Mouse (Mus musculus): ENCODE measurements around the gene Dapk1. TPM values are rescaled to one million over a fixed set of nuclear protein-coding genes. Genes with fewer than 3 reads are reported as not detected.

Dapk1 gene
- total and polyA plus RNA-seq, 2 experiments from 2014 or later = 6.1 to 17.3 TPM

DNA sequence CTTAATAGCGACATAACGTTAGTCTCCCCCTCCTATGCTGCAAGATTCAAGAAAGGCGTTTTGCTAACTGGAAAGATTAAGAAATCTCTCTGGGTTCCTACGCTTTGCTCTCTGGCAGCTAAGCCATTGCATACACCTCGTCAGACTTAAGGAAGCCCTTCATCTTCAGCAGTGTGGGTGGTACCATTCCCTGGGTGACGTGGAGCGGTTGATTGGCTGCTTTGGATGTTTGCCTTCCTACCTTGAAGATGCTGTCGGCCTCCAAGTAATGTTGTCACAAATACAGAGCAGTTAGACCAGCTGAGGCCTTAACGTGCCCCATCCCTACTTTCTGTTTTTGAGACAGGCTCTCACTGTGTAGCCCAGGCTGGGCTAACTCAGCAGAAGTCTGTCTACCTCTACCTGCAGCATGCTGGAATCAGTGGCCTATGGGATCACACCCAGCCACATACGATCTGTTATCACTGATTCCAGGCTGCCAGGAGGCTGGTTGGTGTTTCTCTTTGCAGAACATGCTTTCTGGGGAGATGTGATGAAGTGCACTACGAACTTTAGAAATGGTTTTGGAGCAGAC is 37.8 kb downstream of the Dapk1 start:
- no peak overlapping the region for H3K4me2 ChIP-seq (ENCODE audit: low read depth, low read length)
- TF ChIP-seq CTCF (IDR thresholded peaks at IDR 0.05; ENCODE audit: low read depth) = no peak
- no peak for TF ChIP-seq EP300 (IDR thresholded peaks at IDR 0.05; ENCODE audit: low read depth)
- H3K27ac ChIP-seq (ENCODE audit: low read depth) = no peak overlapping the region
- no peak overlapping the region for H3K4me3 ChIP-seq (ENCODE audit: low read depth, low read length)
- DNase-seq (ENCODE audit: low spot score) (no peak), ATAC-seq (ENCODE audit: insufficient read depth, low read depth) (no peak)
- H3K4me1 ChIP-seq (ENCODE audit: control insufficient read depth, insufficient read depth) = peaks cover 19% of the 10 kb centered on the region
- no peaks in the 10 kb centered on the region for H3K36me3 ChIP-seq (replicated peaks; ENCODE audit: control insufficient read depth, insufficient read depth, low read length)
- 74% methylated on average over 11 of the region's 11 CpGs for WGBS
- no peaks in the 10 kb centered on the region for H3K27me3 ChIP-seq (ENCODE audit: control insufficient read depth, insufficient read depth, low read length)
- no peaks in the 10 kb centered on the region for H3K9me3 ChIP-seq (replicated peaks; ENCODE audit: control insufficient read depth, low read length)
- H3K9ac ChIP-seq (replicated peaks; ENCODE audit: low read depth, low read length) = no peak overlapping the region

DNA sequence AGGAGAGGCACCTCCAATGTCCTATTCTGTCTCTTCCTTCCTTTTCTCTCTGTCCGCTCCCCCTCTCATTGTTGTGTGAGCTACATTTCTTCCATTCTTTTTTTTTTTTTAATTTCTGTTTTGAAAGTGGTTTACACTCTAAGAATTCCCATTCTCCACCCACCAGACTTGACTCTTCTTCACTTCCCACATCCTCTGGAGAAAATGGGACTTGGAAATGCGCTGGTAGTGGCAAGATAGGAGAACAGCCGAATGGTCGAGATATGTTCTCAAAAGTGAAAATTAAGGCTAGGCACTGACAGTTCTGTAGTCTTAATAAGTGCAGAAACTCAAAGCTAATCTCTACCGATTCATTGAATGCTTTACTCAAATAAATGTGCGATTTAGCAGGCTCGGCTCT is 38.7 kb downstream of the Dapk1 start:
- Histone ChIP-seq H3K4me1 (ENCODE audit: control insufficient read depth, insufficient read depth) (peaks cover 12% of the 10 kb centered on the region), H3K9me3 (replicated peaks; ENCODE audit: control insufficient read depth, low read length) (no peaks in the 10 kb centered on the region), H3K4me2 (ENCODE audit: low read depth, low read length) (no peak overlapping the region), H3K27ac (ENCODE audit: low read depth) (no peak overlapping the region; the same call in 1 of the 2 replicates), H3K27me3 (ENCODE audit: control insufficient read depth, insufficient read depth, low read length) (no peaks in the 10 kb centered on the region), H3K9ac (replicated peaks; ENCODE audit: low read depth, low read length) (no peak overlapping the region), H3K4me3 (ENCODE audit: low read depth, low read length) (no peak overlapping the region), H3K36me3 (replicated peaks; ENCODE audit: control insufficient read depth, insufficient read depth, low read length) (no peaks in the 10 kb centered on the region)
- TF ChIP-seq CTCF (IDR thresholded peaks at IDR 0.05; ENCODE audit: low read depth) (no peak), EP300 (IDR thresholded peaks at IDR 0.05; ENCODE audit: low read depth) (no peak)
- ATAC-seq (ENCODE audit: insufficient read depth, low read depth) (no peak), DNase-seq (ENCODE audit: low spot score) (no peak)
- WGBS = 80% methylated on average over 7 of the region's 7 CpGs

DNA sequence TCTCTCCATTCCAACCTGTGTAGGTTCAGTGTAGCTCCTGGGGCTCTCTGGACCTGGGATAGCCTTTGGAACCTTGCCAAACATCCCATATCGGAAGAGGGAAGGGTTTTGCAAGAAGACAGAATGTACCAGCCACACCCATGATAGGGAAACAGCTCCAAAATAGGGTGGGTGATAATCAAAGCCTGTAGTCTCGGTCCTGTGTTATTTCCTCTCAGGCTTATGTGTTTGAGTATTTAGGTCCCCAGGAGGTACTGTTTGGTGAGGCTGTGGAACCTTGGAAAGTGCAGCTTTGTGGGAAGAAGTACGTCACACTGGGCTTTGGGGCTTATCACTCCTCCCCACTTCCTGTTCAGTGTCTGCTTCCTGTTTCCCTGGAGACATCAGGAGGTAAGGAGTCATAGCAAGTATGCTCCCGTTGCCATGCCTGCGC is 42.7 kb downstream of the Dapk1 start:
- Histone ChIP-seq H3K4me3 (ENCODE audit: low read depth, low read length) (no peak overlapping the region), H3K9ac (replicated peaks; ENCODE audit: low read depth, low read length) (no peak overlapping the region), H3K36me3 (replicated peaks; ENCODE audit: control insufficient read depth, insufficient read depth, low read length) (no peaks in the 10 kb centered on the region), H3K4me1 (ENCODE audit: control insufficient read depth, insufficient read depth) (0 out of 2 replicates have a peak, but pooled peaks cover 4% of the 10 kb centered on the region), H3K9me3 (replicated peaks; ENCODE audit: control insufficient read depth, low read length) (no peaks in the 10 kb centered on the region), H3K27ac (ENCODE audit: low read depth) (0 out of 2 replicates have a peak overlapping the region, but pooled peaks have one; percentile 0), H3K27me3 (ENCODE audit: control insufficient read depth, insufficient read depth, low read length) (no peaks in the 10 kb centered on the region), H3K4me2 (ENCODE audit: low read depth, low read length) (no peak overlapping the region)
- ATAC-seq (ENCODE audit: insufficient read depth, low read depth) (peak; percentile 72), DNase-seq (ENCODE audit: low spot score) (peak; percentile 51)
- 35% methylated on average over 5 of the region's 5 CpGs for WGBS
- TF ChIP-seq CTCF (IDR thresholded peaks at IDR 0.05; ENCODE audit: low read depth) (no peak), EP300 (IDR thresholded peaks at IDR 0.05; ENCODE audit: low read depth) (no peak)

DNA sequence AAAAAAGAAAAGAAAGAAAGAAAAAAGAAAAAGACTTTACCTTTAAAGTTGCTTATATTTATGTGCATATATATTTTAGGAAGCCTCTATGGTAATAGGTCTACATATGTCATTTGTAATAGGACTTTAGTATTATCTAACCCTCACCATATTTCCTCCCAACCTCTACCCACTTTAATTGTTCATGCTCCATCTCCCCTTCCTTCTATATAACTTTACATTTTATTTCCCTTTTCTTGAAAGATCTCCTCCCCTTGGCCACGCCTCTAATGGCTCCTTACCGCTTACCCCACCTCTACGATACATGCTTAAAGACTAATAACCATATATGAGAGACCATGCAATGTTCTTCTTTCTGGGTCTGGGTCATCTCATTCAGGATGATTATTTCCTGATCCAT is 45.0 kb downstream of the Dapk1 start:
- Histone ChIP-seq H3K27ac (ENCODE audit: low read depth) (no peak overlapping the region), H3K27me3 (ENCODE audit: control insufficient read depth, insufficient read depth, low read length) (no peaks in the 10 kb centered on the region), H3K4me3 (ENCODE audit: low read depth, low read length) (no peak overlapping the region), H3K4me2 (ENCODE audit: low read depth, low read length) (no peak overlapping the region), H3K4me1 (ENCODE audit: control insufficient read depth, insufficient read depth) (0 out of 2 replicates have a peak, but pooled peaks cover 4% of the 10 kb centered on the region), H3K9ac (replicated peaks; ENCODE audit: low read depth, low read length) (no peak overlapping the region), H3K9me3 (replicated peaks; ENCODE audit: control insufficient read depth, low read length) (no peaks in the 10 kb centered on the region), H3K36me3 (replicated peaks; ENCODE audit: control insufficient read depth, insufficient read depth, low read length) (no peaks in the 10 kb centered on the region)
- 89% methylated on average over 3 of the region's 3 CpGs for WGBS
- no peak for ATAC-seq (ENCODE audit: insufficient read depth, low read depth)
- TF ChIP-seq EP300 (IDR thresholded peaks at IDR 0.05; ENCODE audit: low read depth) (no peak), CTCF (IDR thresholded peaks at IDR 0.05; ENCODE audit: low read depth) (no peak)
- no peak for DNase-seq (ENCODE audit: low spot score)

DNA sequence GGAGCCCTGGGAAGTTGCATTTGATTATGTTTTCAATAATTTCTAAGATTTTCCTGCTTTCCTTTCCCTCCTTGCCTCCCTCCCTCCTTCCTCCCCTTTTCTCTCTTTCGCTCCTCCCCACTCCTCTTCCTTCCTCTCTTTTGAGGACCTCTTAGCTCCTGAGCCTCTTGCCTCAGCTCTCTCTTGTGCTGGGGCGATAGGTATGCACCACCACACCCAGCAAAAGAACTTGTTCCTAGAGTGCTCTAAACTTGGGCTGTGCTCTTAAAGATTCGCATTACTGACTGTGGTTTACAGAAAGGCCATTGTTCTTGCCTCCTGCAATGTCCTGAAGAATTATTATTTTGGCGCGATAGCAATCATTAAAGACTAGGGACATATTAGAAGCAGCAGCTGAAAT is 46.6 kb downstream of the Dapk1 start:
- no peak for ATAC-seq (ENCODE audit: insufficient read depth, low read depth)
- whole genome bisulfite sequencing = 86% methylated on average over 5 of the region's 5 CpGs
- Histone ChIP-seq H3K4me1 (ENCODE audit: control insufficient read depth, insufficient read depth) (0 out of 2 replicates have a peak, but pooled peaks cover 4% of the 10 kb centered on the region), H3K36me3 (replicated peaks; ENCODE audit: control insufficient read depth, insufficient read depth, low read length) (no peaks in the 10 kb centered on the region), H3K27me3 (ENCODE audit: control insufficient read depth, insufficient read depth, low read length) (no peaks in the 10 kb centered on the region), H3K4me3 (ENCODE audit: low read depth, low read length) (no peak overlapping the region), H3K4me2 (ENCODE audit: low read depth, low read length) (no peak overlapping the region), H3K9me3 (replicated peaks; ENCODE audit: control insufficient read depth, low read length) (no peaks in the 10 kb centered on the region), H3K9ac (replicated peaks; ENCODE audit: low read depth, low read length) (no peak overlapping the region), H3K27ac (ENCODE audit: low read depth) (no peak overlapping the region)
- TF ChIP-seq CTCF (IDR thresholded peaks at IDR 0.05; ENCODE audit: low read depth) (no peak), EP300 (IDR thresholded peaks at IDR 0.05; ENCODE audit: low read depth) (no peak)
- no peak for DNase-seq (ENCODE audit: low spot score)

DNA sequence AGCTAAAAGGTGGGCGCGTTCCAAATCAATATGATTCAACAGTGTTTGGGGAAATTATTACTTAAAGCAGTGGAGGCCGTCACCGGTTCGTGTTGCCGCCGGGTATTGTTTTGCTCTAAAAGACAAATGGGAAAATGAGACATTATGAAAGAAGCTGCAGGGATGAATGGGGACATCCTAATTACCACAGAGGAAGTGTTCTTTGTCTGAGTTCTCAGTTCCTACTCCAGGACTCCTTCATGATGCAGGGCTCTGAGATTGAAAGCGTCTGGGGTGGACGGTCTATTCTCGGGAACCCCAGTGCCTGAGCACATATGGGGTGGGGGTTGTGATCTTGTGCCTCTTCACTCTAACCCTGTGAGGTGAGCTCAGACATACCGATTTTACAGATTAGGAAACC is 48.3 kb downstream of the Dapk1 start:
- Histone ChIP-seq H3K9ac (replicated peaks; ENCODE audit: low read depth, low read length) (no peak overlapping the region), H3K36me3 (replicated peaks; ENCODE audit: control insufficient read depth, insufficient read depth, low read length) (no peaks in the 10 kb centered on the region), H3K4me1 (ENCODE audit: control insufficient read depth, insufficient read depth) (0 out of 2 replicates have a peak, but pooled peaks cover 9% of the 10 kb centered on the region), H3K27me3 (ENCODE audit: control insufficient read depth, insufficient read depth, low read length) (no peaks in the 10 kb centered on the region), H3K9me3 (replicated peaks; ENCODE audit: control insufficient read depth, low read length) (no peaks in the 10 kb centered on the region), H3K4me2 (ENCODE audit: low read depth, low read length) (no peak overlapping the region), H3K4me3 (ENCODE audit: low read depth, low read length) (no peak overlapping the region), H3K27ac (ENCODE audit: low read depth) (no peak overlapping the region)
- ATAC-seq (ENCODE audit: insufficient read depth, low read depth) (no peak), DNase-seq (ENCODE audit: low spot score) (no peak)
- TF ChIP-seq CTCF (IDR thresholded peaks at IDR 0.05; ENCODE audit: low read depth) (no peak), EP300 (IDR thresholded peaks at IDR 0.05; ENCODE audit: low read depth) (no peak)
- WGBS = 90% methylated on average over 11 of the region's 11 CpGs

All from heart, postnatal 0 days (tissue).